Mouse (Mus musculus): ENCODE data around the gene Gpr25.

The Gpr25 gene

GRCm38 (mm10) chr1:136233892-136234594, 26.6 kb downstream of the Gpr25 start, which contains the start of gene Inava:
Gene Inava (minus strand): TSS chr1:136234264.
- in situ Hi-C loops (cut with MboI; ENCODE audit: low sequenced_read_pairs), result no loop called here

- in situ Hi-C loops (cut with MboI; ENCODE audit: low sequenced_read_pairs), result no loop called here
These were observed 27.5 kb downstream of the Gpr25 start for GRCm38 (mm10) chr1:136232986-136233790.

GRCm38 (mm10) chr1:136232285-136232926, 28.3 kb downstream of the Gpr25 start:
- in situ Hi-C loops (cut with MboI; ENCODE audit: low sequenced_read_pairs), result no loop called here

GRCm38 (mm10) chr1:136231596-136231995, 29.1 kb downstream of the Gpr25 start:
- in situ Hi-C loops (cut with MboI; ENCODE audit: low sequenced_read_pairs), result no loop called here

- in situ Hi-C loops (cut with MboI; ENCODE audit: low sequenced_read_pairs), result no loop called here
These were observed 30.5 kb downstream of the Gpr25 start for GRCm38 (mm10) chr1:136230201-136230600.

GRCm38 (mm10) chr1:136229040-136229373, 31.7 kb downstream of the Gpr25 start:
- in situ Hi-C loops (cut with MboI; ENCODE audit: low sequenced_read_pairs), result no loop called here

GRCm38 (mm10) chr1:136228328-136229039, 32.2 kb downstream of the Gpr25 start:
- in situ Hi-C loops (cut with MboI; ENCODE audit: low sequenced_read_pairs), result no loop called here

GRCm38 (mm10) chr1:136227870-136228269, 32.8 kb downstream of the Gpr25 start:
- in situ Hi-C loops (cut with MboI; ENCODE audit: low sequenced_read_pairs), result no loop called here

GRCm38 (mm10) chr1:136226626-136227025, 34.0 kb downstream of the Gpr25 start:
- in situ Hi-C loops (cut with MboI; ENCODE audit: low sequenced_read_pairs), result no loop called here

GRCm38 (mm10) chr1:136225846-136226245, 34.8 kb downstream of the Gpr25 start:
- in situ Hi-C loops (cut with MboI; ENCODE audit: low sequenced_read_pairs), result no loop called here

- in situ Hi-C loops (cut with MboI; ENCODE audit: low sequenced_read_pairs), result no loop called here
These were observed 36.8 kb downstream of the Gpr25 start for GRCm38 (mm10) chr1:136223758-136224342.

- in situ Hi-C loops (cut with MboI; ENCODE audit: low sequenced_read_pairs), result no loop called here
These were observed 38.3 kb downstream of the Gpr25 start for GRCm38 (mm10) chr1:136222386-136222785.

- in situ Hi-C loops (cut with MboI; ENCODE audit: low sequenced_read_pairs), result no loop called here
These were observed 40.4 kb downstream of the Gpr25 start for GRCm38 (mm10) chr1:136220037-136220871.

GRCm38 (mm10) chr1:136214304-136214703, 46.4 kb downstream of the Gpr25 start:
- in situ Hi-C loops (cut with MboI; ENCODE audit: low sequenced_read_pairs), result no loop called here

- in situ Hi-C loops (cut with MboI; ENCODE audit: low sequenced_read_pairs), result no loop called here
These were observed 47.9 kb downstream of the Gpr25 start, which contains the start of gene Mroh3 for GRCm38 (mm10) chr1:136212803-136213202. Gene Mroh3 (minus strand): TSS chr1:136212828.

All from CH12F3 (cell line).